Mouse (Mus musculus): Measurements from ENCODE around the gene Yif1a.

- TF ChIP-seq CTCF (IDR thresholded peaks at IDR 0.05; ENCODE audit: low read depth) = peak; percentile 84
- no peak for TF ChIP-seq EP300 (optimal IDR thresholded peaks at IDR 0.05)
Measured at GRCm38 (mm10) chr19:5056251-5056650, 32.1 kb upstream of the Yif1a start.
